Mouse (Mus musculus) layer of hippocampus, postnatal 36 days (tissue): Measurements from ENCODE around the gene Slc4a3. TPM values are rescaled to one million over a fixed set of nuclear protein-coding genes. Genes with fewer than 3 reads are reported as not detected.

Source experiments
- DNase-seq, 2 experiments: peaks; one replicate each; pipeline ENCODE4 v3.0.0; 2022
- total RNA-seq, 2 experiments: library from RNA; stranded (reverse); gene quantifications; 2 replicates each; pipeline ENCODE4 v1.2.3; 2021

Gene Slc4a3
- total RNA-seq, 2 experiments from 2014 or later, result 104 to 109 TPM

DNA sequence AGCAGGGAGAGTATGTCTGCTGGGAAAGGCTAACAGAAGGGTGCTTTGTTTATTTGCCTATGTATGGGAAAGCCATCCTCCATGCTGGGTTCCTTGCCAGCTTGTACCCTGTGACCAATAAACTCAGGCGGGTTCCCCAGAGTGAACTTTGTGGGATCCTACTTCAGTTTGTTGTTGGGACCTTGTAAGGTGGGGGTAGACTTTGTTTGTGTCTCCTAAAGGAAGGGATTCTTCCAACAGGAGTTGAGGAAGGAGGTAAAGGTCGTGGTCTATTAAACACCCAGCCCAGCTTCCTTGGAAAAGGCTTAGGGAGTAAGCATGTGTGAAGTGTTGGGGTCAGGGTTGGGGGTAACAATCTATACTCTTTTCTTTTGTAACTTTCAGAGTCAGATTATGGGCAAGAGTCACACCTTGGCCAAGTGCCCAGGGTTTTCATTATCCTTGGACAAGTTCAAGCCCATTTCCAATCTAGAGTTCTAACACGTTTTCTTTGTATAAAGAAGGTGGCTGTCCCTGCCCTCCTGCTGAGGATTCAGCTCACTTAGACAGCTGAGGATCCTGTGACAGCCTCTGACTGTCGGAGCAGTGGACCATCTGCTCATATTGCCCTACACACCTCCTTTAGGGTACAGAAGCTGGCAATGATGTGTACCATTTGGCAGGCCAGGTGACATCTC, 15.3 kb downstream of the Slc4a3 start:
- DNase-seq, result no peak

GRCm38 (mm10) chr1:75561898-75562238, 15.8 kb downstream of the Slc4a3 start:
- no peak for DNase-seq

- no peak for DNase-seq
Observed at GRCm38 (mm10) chr1:75564102-75564501, 18.0 kb downstream of the Slc4a3 start.

- DNase-seq, result no peak
Observed at GRCm38 (mm10) chr1:75564916-75565315, 18.9 kb downstream of the Slc4a3 start.

DNA sequence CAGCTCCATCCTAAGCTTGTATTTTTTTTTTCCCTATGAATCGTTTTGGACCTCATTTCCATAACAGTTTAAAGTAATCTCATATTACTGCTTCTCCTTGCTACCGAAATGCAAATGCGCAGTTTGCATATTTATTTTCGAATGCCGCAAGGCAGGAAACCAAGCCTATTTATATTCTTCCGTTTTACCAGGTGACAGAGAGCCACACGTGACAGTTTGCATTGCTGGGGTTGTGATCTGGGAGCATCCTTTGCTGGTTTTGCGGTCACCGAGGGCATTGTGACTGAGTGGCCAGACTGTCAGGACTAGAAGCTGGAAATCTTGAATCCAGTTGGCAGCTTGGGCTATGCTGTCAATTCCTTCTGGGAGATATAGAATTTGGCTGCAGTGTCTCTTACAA, 19.6 kb downstream of the Slc4a3 start:
- no peak for DNase-seq

DNA sequence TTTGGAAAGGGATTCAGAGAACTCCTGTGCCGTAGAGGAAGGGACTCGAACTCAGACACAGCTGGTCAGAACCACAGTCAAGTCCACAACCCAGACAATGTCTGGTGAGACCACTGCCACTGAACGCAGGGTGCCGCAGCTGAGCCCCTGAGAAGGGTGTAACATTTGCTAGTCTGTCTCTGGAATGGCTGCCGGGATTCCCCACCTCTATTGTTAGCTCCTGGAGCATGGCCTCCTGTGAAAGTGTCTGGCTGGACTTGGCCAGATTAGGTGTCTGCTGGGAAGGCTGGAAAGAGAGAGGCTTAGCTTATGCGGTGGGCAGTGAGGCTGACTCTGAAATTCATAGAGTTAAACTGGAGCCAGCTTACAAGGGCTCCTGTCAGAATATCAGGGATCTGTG, 24.3 kb downstream of the Slc4a3 start:
- no peak for DNase-seq

DNA sequence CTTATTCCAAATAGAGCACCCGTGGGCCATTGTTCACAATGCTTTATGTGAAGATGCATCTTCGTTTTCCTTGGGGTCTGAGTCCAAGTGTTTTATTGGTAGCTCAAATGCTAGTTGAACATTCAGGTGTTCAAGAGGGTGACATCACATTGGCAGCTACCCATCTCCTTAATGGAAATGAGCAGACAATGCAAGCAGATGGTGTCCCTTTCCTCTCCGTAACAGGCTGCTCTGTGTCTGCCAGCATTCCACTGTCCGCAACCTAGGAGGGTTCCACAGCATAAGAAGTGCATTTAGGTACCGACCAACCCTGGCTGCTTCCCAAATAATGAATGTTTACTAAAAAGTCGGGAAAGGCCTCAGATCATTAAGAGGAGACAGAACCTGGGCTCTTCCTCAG, 26.7 kb downstream of the Slc4a3 start:
- no peak for DNase-seq

GRCm38 (mm10) chr1:75573715-75574114, 27.6 kb downstream of the Slc4a3 start:
- no peak for DNase-seq

DNA sequence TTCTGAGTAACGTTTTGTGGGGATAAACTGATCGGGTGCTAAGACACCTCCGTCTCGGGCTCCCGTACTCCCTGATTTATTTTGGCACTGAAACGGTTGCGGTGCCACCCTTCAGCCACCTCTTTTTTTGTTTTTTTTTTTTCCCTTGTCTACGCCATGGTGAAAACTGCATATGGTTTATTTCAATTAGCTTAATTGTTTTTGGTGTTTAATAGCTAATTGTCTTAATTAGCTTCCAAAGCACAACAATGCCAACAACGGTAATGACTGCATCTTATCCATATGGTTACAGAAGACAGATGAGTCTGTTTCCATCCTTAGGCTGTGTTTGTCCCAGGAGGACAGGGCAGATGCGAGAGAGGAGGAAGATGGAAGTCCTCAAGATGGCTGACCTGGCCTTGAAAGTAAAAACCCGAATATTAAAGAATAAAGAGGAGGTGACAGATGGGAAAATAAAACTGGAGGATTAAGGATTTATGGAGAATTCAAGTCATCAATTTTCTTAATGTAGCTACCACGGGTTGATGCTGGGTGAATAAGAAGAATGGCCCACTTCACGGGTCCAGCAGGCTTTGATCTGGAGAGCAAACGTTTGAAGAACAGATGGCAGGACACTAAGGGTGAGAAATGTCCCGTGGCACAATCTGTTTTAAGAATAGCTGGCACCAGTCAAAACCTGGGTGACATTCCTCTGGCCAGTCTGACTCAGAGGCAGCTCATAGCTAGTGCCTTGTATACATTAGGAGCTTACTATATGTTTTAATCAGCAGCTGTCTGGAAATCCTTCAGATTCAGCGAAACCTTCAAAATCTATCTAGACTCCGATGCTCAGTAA, 28.6 kb downstream of the Slc4a3 start:
- no peak for DNase-seq

GRCm38 (mm10) chr1:75581936-75582624, 36.0 kb downstream of the Slc4a3 start:
- no peak for DNase-seq

- no peak for DNase-seq
Observed at GRCm38 (mm10) chr1:75582625-75582956, 36.5 kb downstream of the Slc4a3 start.

- no peak for DNase-seq
Observed at GRCm38 (mm10) chr1:75583034-75583433, 37.0 kb downstream of the Slc4a3 start.

- no peak for DNase-seq
Observed at GRCm38 (mm10) chr1:75586791-75587190, 40.7 kb downstream of the Slc4a3 start.

DNA sequence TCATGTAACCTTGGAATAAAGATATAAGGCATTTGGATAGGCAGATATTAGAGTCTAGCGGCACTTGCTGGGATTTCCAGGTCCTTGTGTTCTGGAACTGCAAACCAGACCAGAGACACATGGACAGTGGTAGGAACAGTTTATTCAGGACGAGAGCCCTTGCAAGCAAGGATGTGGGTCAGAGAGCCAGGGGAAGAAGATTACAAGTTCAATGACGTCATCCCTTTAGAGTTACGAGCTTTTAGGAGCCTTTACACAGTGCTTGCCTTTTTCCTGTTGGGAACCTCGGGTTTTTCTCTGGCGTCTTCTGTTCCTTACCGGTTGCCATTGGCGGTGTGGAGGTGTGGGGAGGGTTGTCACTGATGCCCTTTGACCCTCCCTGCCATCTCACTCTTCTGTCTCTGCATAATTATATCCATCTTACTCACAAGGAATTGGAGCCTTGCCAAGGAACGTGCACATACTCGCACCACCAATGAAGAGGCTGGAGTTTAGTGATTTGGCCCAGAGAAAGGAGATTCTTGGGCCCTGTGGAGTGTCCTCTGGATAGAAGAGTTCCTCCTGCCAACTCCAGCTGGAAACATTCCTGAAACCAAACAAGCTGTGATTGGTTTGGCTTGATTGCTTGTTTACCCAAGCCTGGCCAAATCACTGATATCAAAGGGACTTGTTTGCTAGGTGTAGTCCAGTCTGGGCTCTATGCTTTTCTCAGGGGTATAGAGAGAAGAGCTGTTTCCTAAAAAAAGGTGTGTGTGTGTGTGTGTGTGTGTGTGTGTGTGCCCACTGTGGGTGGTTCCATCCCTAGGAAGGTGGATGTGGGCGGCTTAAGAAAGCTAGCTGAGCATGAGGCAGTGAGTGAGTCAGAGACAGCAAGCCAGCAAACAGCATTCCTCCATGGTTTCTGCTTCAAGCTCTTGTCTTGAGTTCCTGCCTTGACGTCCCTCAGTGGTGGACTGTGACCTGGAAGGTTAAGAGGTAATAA, 42.0 kb downstream of the Slc4a3 start:
- peak in 1 of 2 experiments; percentile 14 for DNase-seq

DNA sequence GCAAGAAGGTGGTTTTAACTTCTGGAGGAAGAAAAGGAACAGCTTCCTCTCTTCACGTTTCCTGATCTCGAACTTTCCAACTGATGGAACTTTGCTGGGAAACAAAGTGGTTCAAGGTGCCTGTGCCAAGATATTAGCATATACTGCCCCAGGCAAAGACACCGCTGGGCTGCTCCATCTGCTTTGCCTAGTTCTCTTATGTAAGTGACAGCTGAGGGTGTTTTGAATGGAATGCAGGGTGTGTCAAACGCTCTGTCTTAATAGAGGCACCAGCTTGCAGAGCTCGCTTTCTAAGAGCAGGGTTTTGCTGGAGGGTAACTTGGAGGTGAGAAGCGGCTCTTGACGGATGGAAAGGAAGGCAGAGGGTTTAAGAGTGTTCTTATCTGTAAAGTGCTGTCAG, 42.8 kb downstream of the Slc4a3 start:
- peak; percentile 44 to 56 for DNase-seq

- DNase-seq, result no peak
Observed at GRCm38 (mm10) chr1:75589983-75590382, 43.9 kb downstream of the Slc4a3 start.

DNA sequence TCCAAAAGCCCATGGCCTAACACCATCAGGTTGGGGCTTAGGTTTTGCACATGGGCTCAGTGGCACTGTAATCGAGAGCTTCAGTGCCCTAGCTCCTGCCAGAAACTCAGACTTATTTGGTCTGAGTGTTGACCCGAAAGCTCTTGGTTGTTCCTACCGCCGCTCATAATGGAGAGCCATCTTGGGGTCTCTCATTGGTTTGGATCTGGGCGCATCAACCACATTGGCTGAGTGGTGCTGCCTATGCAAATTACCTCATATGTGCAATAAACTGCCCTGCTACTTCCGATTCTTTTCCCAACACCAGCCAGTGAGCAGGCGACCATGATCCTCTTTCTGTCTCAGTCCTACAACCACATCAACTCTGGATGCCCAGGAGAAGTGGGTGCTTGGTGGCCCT, 47.9 kb downstream of the Slc4a3 start:
- no peak for DNase-seq

DNA sequence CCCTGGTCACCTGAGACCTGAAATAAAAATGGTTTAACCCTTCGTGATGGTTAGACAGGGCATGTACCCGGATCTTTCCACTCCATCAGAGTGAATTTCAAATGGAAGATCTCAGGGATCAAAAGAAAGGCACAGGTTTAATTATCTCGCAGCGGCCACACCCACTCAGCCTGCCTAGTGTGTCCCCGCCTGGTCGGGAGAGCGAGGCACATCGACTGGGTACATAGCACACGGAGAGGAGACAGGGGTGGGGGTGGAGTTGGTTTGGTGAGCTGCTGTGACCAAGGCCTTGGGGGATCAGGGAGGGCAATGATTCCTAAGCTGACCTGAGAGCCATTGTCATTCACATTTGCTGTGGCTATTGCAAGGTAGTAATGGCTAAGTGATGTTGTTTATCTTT, 48.8 kb downstream of the Slc4a3 start:
- no peak for DNase-seq

DNA sequence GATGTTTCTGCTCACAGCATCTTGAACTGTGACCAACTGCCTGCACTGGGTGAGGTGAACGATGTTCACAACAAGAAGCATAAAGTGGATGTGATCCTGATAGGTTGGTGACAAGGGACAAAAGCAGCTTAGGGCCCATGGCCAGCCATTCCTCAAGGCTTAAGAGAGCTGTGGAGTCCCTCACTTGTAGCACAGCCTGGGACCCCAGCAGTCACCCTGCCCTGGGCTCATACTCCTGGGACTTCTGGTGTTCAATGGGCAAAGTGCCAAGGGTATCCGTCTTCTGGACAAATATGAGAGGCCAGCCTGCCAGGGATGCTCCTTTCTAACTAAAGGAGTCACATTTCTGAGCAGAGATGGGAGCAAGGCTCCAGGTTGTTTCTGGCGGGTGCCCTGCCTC, 49.9 kb downstream of the Slc4a3 start:
- no peak for DNase-seq

- DNase-seq, result no peak
Observed at GRCm38 (mm10) chr1:75596906-75597305, 50.8 kb downstream of the Slc4a3 start.

- peak in 1 of 2 experiments; percentile 41 for DNase-seq
Observed at GRCm38 (mm10) chr1:75597622-75598021, 51.6 kb downstream of the Slc4a3 start.

GRCm38 (mm10) chr1:75601738-75602137, 55.7 kb downstream of the Slc4a3 start:
- no peak for DNase-seq
